Mouse (Mus musculus): ENCODE data around the gene Gramd1b.

GRCm38 (mm10) chr9:40459304-40460280 lies 71.6 kb downstream of the Gramd1b start:
- TF ChIP-seq CTCF (IDR thresholded peaks at IDR 0.05; ENCODE audit: low read depth) (no peak), EP300 (IDR thresholded peaks at IDR 0.05; ENCODE audit: low read depth) (no peak)
